Mouse (Mus musculus): ENCODE results near the gene Actn3.
"Not testable (repeated sequence)": the region's sequence is repeated elsewhere in the genome, so short reads cannot be mapped to it uniquely, and the experiment has no call there.

Actn3 gene

DNA sequence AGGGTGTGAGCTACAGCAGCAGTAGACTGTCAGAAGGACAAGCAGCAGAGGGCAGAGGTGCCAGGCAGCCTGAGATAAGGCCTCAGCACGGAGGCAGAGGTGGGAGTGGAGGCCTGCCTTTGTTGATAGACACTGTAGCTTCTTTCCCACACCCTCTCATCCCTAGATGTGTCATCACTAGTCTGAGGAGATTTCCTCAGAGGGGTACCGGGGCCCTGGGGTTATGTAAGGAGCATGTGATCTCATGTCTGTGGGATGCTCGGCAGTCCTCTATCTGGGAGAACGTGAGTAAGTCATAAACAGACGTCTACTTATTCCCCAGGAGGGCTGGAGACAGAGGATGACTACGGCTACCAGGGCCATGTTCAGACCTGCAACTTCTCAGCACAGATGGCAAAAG is 18.6 kb downstream of the Actn3 start:
- DNase-seq (ENCODE audit: low read depth), result no peak

DNA sequence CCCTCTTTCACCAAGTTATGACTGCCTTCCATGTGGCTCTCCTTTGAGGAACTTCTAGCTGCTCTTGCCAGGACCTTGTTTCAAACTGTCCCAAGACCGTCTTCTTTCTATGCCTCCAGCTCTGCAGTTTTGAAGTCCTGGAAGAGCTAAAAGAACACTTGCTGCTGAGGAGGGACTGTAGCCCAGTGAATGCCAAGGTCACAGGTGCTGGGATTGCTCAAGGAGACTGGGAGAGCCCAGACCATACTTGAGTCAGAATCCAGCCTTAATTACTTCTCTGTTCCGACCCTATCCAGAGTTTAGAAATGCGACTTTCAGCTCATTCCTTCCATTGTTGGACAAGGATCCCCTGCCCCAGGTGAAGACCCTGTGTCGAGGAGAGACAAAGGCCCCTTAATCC is 21.8 kb downstream of the Actn3 start:
- no peak for DNase-seq (ENCODE audit: low read depth)

DNA sequence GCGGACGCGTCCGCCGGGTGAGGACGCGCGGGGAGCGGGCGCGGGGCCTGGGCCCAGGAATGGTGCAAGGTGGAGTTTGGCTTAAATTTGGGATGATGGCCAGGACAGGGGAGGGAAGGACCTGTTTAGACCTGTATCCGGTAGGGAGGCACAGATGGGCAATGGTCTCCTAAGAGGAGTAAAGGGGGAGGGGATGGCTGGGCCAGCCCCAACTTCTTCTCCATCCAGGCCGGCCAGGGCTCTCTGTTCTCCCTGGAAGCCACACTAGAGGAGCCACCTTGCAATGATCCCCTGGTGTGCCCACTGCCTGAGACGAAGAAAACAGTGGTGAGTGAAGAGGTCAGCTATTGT is 22.3 kb downstream of the Actn3 start:
- DNase-seq (ENCODE audit: low read depth), result no peak

DNA sequence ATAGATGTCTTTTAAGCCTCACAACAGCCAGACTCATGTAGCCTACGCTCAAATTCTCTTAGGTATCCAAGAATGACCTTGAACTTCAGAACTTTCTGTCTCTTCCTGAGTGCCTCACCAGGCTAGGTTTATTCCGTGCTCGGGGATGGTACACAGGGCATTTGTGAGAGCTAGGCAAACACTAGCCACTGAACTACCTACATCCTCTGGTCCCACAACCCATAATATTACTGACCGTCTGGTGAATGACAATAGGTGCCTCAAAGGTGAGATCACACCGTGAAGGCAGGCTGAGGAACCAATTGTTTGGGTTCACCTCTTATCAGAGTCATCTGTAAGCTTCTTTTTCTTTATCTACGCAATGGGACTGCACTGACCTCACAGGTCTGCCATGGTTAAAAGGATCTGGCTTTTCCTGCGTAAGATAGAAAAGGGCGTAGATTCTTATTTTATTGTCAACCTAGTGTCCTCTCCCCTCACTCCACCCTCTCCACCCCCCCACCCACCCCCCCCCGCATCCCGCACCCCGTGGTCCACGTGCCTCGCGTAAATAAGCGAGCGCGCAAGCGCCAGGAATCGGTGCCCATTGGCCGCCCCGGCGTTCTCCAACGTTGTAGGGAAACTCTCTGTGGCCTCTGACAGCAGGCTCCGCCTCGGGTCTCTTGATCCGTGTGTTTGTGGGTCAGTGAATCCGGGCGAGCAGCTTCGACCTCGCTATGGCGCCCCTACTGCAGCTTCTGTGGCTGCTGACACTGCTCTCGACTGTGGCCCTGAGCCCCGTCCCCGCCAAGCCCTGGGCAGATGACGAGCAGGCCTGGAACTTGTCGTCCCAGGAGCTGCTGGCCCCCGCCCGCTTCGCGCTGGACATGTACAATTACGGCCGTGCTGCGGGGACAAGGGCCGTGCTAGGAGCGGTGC is 22.9 kb downstream of the Actn3 start, which contains the start of gene Ctsf:
Ctsf (plus strand) TSS at position 579 of the 918 bp plus-strand sequence.
- peak; percentile 76 for DNase-seq (ENCODE audit: low read depth)

DNA sequence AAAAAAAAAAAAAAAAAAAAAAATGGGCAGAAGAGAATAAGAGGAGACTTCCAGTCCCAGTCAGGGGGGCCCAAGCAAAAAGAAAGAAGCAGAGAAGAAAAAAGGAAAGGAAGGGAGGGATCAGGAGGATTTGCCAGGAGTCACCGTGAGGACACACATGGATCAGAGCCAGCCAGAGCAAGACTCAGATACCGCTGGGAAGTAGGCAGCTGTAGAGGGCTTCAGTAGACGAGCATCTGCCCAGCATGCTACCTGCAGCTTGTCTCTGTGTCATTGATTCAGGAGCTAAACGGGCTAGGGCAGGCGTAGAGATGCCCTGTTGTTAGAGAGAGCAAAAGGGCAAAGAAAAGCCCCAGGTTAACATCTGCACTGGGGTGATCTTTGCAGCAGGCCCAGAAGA is 27.4 kb downstream of the Actn3 start:
- DNase-seq (ENCODE audit: low read depth), result no peak

DNA sequence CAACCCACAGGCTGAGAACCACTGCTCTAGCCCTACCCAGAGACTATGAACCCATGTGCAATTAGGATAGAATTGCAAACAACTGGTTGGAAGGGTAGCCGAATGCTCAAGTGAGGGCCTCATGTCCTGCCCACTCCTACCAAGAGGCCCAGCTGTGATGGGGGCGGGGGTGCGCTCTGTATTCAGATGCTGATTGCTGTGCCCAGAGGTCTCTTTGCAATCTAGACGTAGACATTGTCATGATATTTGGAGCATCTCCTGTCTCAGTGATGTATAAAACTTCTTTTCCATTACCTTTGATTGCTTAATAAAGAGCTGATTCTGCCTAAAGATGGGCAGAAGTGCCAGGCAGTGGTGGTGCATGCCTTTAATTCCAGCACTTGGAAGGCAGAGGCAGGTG is 27.9 kb downstream of the Actn3 start:
- no peak for DNase-seq (ENCODE audit: low read depth)

DNA sequence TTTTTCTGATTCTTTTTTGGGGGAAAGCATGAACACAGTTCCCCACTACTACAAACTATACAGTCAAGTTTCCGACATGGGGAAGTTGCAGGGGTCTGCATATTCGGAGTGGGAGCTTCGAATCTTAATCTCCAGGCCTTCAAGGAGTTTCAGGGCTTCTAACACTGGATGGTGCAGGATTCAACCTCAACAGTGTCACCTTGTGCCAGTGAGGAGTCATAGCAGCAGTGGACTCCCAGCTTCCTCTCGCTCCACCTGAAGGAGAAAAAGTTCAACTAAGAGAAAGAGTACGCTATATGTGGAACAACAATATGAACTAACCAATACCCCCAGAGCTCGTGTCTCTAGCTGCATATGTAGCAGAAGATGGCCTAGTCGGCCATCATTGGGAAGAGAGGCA is 30.2 kb downstream of the Actn3 start:
- no peak for DNase-seq (ENCODE audit: low read depth)

DNA sequence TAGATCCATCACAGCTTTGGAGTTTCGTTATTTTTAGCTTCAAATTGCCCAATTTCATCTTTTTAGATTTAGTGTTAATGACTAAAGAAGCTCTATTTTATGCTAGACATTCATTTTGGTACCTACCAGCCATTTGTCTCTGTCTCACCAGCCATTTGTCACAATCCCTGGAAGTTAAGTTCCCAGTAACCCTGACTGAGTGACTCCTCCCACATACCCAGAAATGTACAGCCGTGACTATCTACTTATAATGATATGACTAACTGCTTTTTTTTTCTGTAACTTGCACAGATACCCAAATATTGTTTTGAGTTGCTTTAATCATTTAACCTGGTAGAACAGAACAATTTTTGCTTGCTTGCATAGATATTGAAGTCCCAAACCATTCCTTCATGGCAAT is 31.9 kb downstream of the Actn3 start:
- DNase-seq (ENCODE audit: low read depth), result no peak

DNA sequence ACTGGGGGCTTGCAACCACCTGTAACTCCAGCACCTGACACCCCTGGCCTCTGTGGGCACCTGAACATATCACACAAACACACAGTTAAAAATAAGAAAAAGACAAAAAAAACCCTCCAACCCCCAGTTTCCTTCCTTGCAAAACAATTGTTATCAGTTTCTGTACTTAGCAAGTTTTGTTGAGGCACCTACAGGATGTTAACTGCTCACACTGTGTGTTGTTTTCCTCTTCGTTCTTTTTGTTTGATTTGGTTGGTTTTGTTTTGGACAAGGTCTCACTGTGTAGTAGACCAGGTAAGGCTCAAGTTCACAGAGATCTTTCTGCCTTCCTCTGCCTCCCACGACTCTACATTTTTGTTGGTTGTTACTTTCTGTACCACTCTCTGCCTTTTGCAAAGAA is 35.1 kb downstream of the Actn3 start:
- no peak for DNase-seq (ENCODE audit: low read depth)

DNA sequence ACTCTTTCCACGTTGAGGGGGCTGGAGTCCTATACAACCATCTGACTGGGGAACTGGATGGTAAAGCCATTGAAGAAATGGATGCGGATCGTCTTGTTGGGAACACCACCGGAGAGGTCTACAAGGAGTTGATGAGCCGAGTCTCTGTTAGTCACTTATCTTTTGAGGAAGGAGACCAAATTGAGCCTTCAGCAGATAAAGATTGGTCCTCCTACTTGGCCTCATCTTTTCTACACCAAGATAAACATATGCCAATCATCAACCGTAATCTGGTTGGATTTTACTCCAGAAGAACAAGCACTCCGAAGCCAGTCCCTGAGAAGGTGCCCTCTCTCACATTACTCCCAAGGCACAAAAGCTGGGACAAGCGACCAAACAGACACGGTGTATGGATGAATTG is 36.9 kb downstream of the Actn3 start:
- no peak for DNase-seq (ENCODE audit: low read depth)

DNA sequence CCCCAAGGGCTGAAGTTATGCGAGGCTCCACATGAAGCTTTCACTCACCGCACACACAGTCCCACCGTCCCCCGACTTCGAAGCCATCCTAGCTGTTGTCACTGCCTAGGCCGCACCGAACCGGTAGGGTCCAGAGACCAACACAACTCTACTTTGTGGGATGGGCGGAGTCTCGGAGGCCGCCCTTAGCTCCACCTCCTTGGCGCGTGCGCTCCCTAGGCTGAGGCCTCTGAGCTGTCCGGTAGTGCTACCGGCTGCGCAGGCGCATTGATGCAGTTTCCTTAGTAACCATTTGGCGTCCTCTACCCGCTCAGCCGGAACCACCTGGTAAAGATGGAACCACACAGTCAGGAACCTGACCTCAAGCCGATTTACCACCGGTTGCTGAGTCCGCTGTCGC is 38.6 kb downstream of the Actn3 start, which contains the start of the genes Ccs and Ccdc87:
Ccs (minus strand) TSS at position 184 of the 400 bp plus-strand sequence.
Ccdc87 (plus strand) TSS at position 218 of the 400 bp plus-strand sequence.
- peak; percentile 97 for DNase-seq (ENCODE audit: low read depth)

DNA sequence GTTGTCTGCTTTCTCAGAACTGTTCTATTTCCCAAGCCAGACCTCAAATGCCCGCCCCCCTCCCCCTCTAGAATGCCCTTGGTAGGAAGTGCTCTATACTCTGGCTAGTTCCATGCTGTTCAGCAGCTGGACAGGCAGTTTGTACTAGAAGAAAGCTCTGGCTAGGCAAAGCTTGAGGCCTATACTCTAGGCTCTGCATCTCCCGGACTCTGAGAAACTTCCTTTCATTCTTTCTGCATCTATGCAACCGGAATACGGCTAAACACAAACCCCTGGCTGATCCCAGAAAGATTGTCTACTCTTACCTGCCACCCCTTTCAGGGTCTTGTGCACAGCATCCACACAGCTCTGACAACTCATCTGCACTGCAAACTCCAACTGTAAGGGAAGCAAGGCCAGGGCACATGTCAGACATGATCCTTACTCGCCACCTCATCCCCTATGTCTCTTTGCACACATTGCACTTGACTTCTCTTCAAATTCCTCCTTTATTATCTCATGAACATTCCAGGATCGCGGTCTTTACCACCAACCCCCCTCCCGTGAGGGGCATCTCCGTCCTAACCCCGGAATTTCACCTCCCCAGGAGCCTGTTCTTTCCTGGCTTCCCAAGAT is 39.1 kb downstream of the Actn3 start:
- no peak for DNase-seq (ENCODE audit: low read depth)

DNA sequence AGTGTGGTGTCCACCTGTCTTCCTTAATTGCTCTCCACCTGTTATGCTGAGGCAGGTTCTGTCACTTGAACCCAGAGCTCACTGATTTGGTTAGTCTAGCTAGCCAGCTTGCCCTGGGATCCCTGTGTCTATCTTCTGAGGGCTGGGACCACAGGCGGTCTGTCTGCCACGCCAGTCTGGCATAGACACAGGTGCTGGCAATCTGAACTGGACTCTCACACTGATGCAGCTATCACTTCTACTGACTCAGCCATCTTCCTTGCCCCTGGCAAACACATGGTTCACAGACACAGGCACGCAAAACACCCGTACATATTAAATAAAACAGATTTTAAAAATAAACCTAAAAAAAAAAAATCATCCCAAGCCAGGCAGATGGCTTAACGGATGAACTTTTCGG is 40.7 kb downstream of the Actn3 start:
- DNase-seq (ENCODE audit: low read depth), result no peak

DNA sequence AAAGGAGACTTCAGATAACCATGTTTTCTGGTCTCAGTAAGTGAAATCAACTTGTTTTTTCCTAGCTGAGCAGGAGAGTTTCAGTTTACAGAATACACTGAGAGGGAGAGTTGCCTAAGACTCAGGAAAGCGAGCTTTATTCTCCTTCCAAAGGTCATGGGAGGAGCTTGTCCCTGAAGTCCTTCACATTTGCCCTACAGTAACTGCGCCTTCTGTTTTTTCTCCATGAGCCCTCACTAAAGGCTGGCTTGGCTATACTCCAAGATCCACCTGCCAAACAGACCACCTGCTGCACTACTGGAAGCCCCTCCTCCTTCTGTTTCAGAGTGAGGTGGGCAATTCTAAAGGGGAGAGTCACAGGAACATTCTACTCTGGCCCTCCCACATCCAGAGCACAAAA is 41.6 kb downstream of the Actn3 start:
- DNase-seq (ENCODE audit: low read depth), result no peak

DNA sequence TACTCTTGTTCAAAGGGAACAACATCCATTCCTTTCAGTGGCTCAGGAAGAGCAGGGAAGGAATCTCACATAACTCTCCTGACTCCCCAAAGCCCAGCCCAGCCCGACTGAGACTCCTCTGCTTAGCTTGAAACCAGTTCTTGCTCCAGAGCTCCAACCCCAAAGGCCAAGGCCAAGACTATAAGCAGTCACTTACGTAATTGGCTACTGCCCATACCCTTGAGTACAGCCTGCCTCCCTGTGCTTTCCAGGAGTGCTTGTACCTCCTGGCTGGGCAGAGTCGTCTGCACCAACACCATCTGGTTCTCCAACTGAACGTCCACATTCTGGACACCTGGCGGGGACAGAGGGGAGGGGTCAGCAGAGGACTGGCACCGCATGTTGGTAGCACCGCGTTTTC is 43.7 kb downstream of the Actn3 start:
- DNase-seq (ENCODE audit: low read depth), result no peak

DNA sequence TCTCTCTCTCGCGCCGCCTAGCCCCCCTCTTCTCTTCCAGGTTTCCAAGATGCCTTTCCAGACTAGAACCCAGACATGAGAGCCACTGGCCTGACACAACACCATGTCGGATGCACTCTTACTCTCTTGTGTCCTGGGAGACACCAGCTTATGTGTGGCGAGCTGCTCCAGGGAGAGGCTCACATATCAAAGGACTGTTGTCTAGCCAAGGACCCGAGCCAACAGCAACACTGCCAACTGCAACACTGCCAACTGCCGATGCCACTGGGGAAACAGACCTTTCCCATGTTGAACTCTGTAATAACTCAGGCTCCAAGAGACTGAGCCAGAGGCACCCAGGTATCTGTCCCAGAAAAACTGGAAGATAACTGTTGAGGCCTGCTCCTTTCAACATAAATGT is 48.6 kb downstream of the Actn3 start:
- peak; percentile 44 for DNase-seq (ENCODE audit: low read depth)

DNA sequence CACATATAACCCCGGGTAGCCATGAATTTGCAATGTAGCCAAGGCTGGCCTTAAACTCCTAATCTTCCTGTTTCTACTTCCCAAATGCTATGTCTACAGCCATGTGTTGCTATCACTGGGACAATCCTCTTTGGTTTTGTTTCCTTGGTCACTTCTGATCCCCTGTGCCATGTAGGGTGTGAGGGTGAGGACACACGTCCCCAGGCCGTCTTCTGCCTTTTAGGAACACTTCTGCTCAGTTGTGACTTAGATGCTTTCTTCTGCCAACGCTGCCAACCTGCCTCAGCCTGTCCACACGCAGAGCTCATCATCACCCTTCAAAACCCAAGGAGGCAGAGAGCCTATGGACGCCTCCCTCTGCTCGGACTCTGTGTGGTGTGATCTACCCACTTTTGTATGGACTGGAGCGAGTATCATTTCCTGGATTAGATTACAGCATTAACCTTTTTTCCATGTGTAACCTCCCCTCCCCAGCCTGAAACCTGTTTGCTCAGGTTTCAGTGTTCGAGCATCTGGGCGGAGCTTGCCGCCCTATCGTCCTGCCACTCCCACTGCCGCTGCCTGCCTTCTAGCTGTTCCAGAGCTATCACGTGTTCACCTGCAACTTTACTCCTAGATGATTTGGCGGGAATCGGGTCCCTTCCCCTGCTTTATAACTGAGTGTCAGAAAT is 49.1 kb downstream of the Actn3 start:
- DNase-seq (ENCODE audit: low read depth), result no peak

DNA sequence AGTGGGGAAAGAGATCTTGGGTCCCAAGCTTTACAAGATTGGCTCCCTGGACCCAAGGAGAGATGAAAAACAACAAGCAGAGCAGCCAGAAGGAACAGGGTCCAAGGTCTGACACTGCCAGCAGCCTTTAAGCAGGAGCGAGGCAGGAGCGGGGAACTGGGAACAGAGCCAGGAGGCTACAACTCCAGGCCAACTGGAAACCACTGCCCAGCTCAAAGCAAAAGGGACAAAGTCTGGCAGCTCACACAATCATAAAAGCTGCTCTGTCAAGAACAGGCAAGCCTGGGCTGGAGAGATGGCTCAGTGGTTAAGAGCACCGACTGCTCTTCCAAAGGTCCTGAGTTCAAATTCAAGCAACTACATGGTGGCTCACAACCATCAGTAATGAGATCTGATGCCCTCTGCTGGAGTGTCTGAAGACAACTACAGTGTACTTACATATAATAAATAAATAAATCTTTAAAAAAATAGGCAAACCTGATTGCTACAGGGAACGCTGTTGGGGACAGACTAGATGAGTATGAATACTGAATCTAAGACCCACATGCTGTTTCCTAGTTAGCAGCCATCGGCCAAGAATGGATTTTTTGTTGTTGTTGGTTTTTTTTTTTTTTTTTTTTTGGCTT is 56.9 kb downstream of the Actn3 start:
- DNase-seq (ENCODE audit: low read depth), result peak; percentile 85

DNA sequence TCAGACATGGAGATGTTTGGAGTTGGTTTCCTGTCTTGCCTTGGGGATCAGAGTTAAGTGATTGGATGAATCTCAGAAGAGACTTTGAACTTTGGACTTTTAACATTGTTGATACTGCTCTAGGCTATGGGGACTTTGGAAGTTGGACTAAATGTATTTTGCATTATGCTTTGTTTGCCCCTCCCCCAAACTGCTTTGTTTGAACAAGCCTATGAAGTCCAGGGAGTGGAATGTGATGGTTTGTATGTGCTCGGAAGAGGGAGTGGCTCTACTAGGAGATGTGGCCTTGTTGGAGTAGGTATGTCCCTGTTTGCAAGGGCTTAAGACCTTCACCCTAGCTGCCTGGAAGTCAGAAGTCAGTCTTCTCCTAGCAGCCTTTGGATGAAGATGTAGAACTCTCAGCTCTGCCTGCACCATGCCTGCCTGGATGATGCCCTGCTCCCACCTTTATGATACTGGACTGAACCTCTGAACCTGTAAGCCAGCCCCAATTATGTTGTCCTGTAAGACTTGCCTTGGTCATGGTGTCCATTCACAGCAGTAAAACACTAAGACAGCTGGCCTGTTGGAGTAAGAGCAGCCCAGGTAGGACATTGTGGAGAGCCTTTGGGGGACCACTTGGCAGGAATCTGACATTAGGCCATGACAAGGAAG is 60.4 kb downstream of the Actn3 start:
- DNase-seq (ENCODE audit: low read depth), result no peak

DNA sequence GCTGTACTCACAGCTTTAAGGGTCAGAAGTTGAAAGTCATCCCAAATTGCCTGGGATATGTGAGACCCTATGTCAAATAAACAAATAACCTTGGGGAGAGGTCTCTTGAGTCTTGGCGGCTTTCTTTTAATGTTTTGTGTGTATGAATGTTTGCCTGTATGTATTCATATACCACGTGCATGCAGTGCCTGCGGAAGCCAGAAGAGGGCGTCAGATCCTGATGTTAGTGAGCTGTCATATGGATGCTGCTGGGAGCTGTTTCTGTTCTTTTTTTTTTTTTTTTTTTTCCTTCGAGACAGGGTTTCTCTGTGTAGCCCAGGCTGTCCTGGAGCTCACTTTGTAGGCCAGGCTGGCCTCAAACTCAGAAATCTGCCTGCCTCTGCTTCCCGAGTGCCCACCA is 64.7 kb downstream of the Actn3 start:
- DNase-seq (ENCODE audit: low read depth), result no peak

DNA sequence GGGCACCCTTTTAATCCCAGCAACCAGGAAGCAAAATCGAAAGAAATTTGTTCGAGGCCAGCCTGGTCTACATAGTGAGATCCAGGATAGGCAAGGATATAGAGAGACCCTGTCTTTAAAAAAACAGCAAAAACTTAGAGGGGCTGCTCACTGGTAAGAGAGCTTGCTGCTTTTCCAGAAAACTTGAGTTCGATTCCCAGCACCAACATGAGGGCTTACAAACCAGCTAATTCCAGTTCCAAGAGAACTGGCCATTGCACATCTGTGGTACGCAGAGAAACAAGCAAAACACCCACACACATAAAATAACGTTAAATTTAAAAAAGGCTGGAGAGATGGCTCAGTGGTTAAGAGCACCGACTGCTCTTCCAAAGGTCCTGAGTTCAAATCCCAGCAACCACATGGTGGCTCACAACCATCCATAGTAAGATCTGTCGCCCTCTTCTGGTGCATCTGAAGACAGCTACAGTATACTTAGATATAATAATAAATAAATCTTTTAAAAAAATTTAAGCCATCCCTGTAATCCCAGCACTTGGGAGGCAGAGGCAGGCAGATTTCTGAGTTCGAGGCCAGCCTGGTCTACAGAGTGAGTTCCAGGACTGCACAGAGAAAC is 65.3 kb downstream of the Actn3 start:
- DNase-seq (ENCODE audit: low read depth), result not testable (repeated sequence)

DNA sequence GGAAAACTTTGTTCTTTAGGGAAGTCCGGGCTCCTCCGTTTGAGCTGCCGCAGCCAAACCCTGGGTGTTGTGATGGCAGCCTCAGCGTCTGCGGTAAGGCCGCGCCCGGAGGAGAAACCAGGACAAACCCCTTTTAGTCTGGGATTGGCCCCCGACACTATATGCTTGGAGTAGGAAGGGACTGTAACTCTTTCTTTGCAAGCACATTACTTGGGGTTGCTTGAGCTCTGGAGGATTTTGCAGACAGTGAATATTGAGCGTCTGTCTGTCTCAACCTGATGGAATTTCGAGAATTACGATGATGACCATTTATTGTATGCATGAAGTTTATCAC is 65.8 kb downstream of the Actn3 start:
- DNase-seq (ENCODE audit: low read depth), result no peak

All from fibroblast of lung, adult 2 months (primary cell).